Mouse (Mus musculus) bone marrow macrophage, adult 2 months (primary cell): ENCODE results near the gene P2rx4.

ENCODE experiments used
- CTCF ChIP-seq: IDR thresholded peaks from 2 replicates; pipeline ENCODE4 v1.5.1; 2012; ENCODE audit warnings: low read depth, mild to moderate bottlenecking, low read length, moderate library complexity
- POLR2A ChIP-seq: IDR thresholded peaks from 2 replicates; pipeline ENCODE4 v1.6.1; 2012; ENCODE audit warnings: mild to moderate bottlenecking, low read depth, low read length, borderline replicate concordance

DNA sequence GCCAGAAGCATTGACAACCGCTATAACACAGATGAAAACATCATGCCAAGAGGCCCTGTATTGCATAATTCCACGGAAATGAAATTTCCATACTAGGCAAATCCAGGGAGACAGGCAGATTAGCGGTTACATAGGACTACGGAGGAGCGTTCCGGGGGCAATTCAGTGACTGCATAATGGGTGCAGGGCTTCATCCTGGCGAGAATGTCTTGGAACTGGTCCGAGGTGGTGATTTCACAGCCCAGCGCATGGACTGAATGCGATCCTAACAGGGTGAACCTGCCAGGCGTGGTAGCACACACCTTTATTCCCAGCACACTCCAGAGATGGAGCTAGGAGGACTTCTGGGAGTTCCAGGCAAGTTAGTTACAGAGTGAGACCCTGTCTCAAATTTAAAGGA lies 59.9 kb downstream of the P2rx4 start:
- TF ChIP-seq CTCF, result no peak
- no peak for TF ChIP-seq POLR2A
